Mouse (Mus musculus) brain, embryonic 14.5 days (tissue): ENCODE measurements around the gene Ttll8. TPM values are rescaled to one million over a fixed set of nuclear protein-coding genes. Genes with fewer than 3 reads are reported as not detected.

Experiments used
- DNase-seq: peaks from one replicate; pipeline ENCODE4 v3.0.0-alpha.2; 2011; ENCODE audit warnings: low read depth
- CTCF ChIP-seq: fragments of 200-500 bp; IDR thresholded peaks from 2 replicates; pipeline ENCODE4 v1.5.1; 2012; ENCODE audit warnings: inconsistent platforms, mild to moderate bottlenecking, moderate library complexity, borderline replicate concordance; ENCODE audit not compliant: insufficient read depth, insufficient read length; ENCODE audit errors: extremely low read depth
- POLR2A ChIP-seq: fragments of 200-500 bp; IDR thresholded peaks from 2 replicates; pipeline ENCODE4 v1.6.1; 2012; ENCODE audit warnings: mild to moderate bottlenecking, inconsistent platforms, borderline replicate concordance; ENCODE audit not compliant: poor library complexity, insufficient read depth, insufficient read length, severe bottlenecking; ENCODE audit errors: extremely low read depth
- polyA plus RNA-seq: library from polyadenylated mRNA; depleted of rRNA; stranded (reverse); fragments of >200 nt; gene quantifications from 2 replicates; pipeline ENCODE4 v1.2.3, GENCODE M21; 2012; rRNA removed

Ttll8 gene
- 0.25 and 0.26 TPM in 2 replicates for polyA plus RNA-seq

- TF ChIP-seq CTCF (no peak), POLR2A (no peak)
- DNase-seq: peak; percentile 57
Measured at GRCm38 (mm10) chr15:88954368-88955072, at the start of gene Ttll8. TSS of gene Ttll8 (minus strand) at chr15:88954418.

GRCm38 (mm10) chr15:89001245-89001644 lies 47.0 kb upstream of the Ttll8 start:
- TF ChIP-seq POLR2A (no peak), CTCF (no peak)
- DNase-seq: no peak

GRCm38 (mm10) chr15:89000367-89000766 lies 46.1 kb upstream of the Ttll8 start:
- TF ChIP-seq POLR2A: no peak
- no peak for TF ChIP-seq CTCF
- no peak for DNase-seq

- TF ChIP-seq POLR2A (no peak), CTCF (peak; percentile 47; the same call in 1 of the 2 replicates)
- peak; percentile 43 for DNase-seq
Measured at GRCm38 (mm10) chr15:88999124-88999523, 44.9 kb upstream of the Ttll8 start.

GRCm38 (mm10) chr15:88998636-88999035 lies 44.4 kb upstream of the Ttll8 start:
- no peak for DNase-seq
- TF ChIP-seq POLR2A (no peak), CTCF (no peak)

GRCm38 (mm10) chr15:88989236-88989635 lies 35.0 kb upstream of the Ttll8 start:
- no peak for DNase-seq
- TF ChIP-seq POLR2A (no peak), CTCF (no peak)

GRCm38 (mm10) chr15:88982534-88983079 lies 28.4 kb upstream of the Ttll8 start, which contains the start of gene Mov10l1:
TSS of gene Mov10l1 (plus strand) at chr15:88982909.
- TF ChIP-seq POLR2A (no peak), CTCF (no peak)
- DNase-seq: no peak

DNA sequence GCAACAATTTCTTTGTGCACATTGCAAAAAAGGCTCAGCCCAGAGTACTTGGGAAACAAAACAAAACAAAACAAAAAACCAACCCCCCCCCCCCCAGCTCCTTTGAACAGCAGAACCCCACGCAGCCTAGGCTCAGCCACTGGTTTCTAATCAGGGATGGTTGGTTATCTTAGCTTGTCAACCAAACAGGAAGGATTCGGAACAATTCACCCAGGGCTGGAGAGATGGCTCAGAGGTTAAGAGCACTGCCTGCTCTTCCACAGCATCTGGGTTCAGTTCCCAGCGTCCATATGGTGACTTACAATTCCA lies 24.9 kb upstream of the Ttll8 start:
- DNase-seq: no peak
- TF ChIP-seq POLR2A (no peak), CTCF (no peak)

DNA sequence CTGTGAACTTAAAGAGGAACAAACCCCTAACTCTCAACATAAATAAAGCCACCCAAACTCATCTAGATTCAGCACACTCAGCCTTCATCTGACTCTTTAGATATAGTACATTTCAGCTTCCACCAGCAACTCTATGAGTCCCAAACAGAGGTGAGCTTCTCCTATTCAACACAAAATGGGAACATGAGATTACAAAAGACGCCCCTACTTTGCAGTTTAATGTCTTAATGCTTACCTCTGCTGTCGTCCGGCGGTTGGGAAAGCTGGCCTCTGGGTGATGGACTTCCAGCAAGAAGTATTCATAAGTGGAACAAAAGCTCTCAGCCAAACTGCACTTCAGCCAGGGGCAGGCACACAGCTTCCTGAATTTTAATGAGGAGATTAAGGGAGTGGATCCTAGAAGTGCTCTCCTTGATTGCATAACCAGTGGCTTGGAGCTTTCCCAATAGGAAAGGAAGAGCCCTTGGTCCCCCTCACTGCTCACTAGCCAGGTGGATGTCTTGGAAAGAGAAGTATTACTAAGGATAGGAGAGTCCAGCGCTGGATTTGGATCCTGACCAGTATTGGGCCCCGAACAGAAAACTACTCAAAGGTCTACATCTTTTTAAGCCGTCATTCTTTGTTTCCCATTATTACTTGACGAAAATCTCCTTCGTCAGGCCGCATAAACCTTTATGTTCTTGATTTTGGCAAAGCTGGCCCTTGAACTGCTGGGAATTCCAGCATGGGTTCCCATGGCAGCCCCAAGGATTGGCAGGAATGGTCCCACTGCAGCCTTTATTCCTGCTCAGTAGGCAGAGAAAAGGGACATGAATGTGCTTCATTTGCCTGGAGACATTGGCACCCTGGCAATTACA lies 24.3 kb upstream of the Ttll8 start, which contains the start of gene Mlc1:
Gene Mlc1 (minus strand): TSS at position 727 of the 857 bp plus-strand sequence.
- peak; percentile 97 for DNase-seq
- no peak for TF ChIP-seq POLR2A
- TF ChIP-seq CTCF: no peak

GRCm38 (mm10) chr15:88972300-88972699 lies 18.1 kb upstream of the Ttll8 start:
- no peak for DNase-seq
- no peak for TF ChIP-seq POLR2A
- no peak for TF ChIP-seq CTCF

- TF ChIP-seq CTCF (no peak), POLR2A (no peak)
Measured at GRCm38 (mm10) chr15:88964070-88964578, 9.9 kb upstream of the Ttll8 start.

DNA sequence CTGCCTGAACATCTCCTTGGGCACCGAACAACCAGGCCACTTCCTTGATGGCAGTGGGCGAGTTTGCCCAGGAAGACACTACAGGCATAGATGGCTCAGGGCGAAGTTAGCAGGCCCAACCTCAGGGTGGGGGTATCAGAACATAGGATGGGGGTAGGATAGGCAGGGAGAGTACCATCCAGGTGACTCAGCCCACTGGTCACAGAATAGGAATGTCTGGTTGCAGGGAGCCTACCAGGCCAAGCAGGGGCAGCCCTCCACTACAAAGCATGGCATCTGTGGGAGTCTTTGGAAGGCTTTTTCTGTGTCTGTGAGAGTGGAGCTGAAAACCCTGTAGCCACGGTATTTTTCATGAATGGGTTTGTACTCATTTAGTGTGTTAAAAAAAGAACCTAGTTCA lies 3.3 kb upstream of the Ttll8 start:
- TF ChIP-seq CTCF (no peak), POLR2A (no peak)
- no peak for DNase-seq

More at GRCm38 (mm10) chr15:88964070-88964578, 9.9 kb upstream of the Ttll8 start:
- DNase-seq: no peak
